Mouse (Mus musculus) layer of hippocampus, postnatal 14 days (tissue): ENCODE results near the gene Crtc3. TPM values are rescaled to one million over a fixed set of nuclear protein-coding genes. Genes with fewer than 3 reads are reported as not detected.
A peak's percentile ranks its signal among the peaks of the same experiment; 100 is the strongest.

Source experiments
- DNase-seq, 2 experiments: peaks; one replicate each; pipeline ENCODE4 v3.0.0; 2021 to 2022; ENCODE audit warnings: low spot score in 2 of 2, mixed read lengths in 1 of 2
- total RNA-seq, 2 experiments: library from RNA; stranded (reverse); gene quantifications; 2 replicates each; pipeline ENCODE4 v1.2.3; 2021

The Crtc3 gene
- total RNA-seq, 2 experiments from 2014 or later, result 20.9 to 21.7 TPM

DNA sequence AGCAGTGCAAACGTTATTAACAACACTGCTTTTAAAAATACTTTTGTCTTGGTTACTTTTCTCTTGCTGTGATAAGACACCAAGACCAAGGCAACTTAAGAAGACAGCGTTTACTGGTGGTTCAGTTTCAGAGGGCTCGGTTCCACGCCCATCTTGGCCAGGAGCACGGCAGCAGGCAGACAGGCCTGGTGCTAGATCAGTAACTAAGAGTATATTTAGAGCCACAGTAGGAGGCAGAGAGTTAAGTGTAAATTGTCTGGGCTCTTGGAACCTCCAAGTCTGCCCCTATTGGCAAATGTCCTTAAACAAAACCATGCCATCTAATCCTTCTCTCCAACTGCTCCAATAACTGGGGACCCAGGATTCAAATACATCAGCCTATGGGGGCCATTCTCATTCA is 46.1 kb downstream of the Crtc3 start:
- DNase-seq, result no peak

GRCm38 (mm10) chr7:80641899-80642298 is 46.8 kb downstream of the Crtc3 start:
- DNase-seq, result no peak

- no peak for DNase-seq
Observed at GRCm38 (mm10) chr7:80641497-80641896, 47.2 kb downstream of the Crtc3 start.

GRCm38 (mm10) chr7:80639981-80640380 is 48.7 kb downstream of the Crtc3 start:
- no peak for DNase-seq

DNA sequence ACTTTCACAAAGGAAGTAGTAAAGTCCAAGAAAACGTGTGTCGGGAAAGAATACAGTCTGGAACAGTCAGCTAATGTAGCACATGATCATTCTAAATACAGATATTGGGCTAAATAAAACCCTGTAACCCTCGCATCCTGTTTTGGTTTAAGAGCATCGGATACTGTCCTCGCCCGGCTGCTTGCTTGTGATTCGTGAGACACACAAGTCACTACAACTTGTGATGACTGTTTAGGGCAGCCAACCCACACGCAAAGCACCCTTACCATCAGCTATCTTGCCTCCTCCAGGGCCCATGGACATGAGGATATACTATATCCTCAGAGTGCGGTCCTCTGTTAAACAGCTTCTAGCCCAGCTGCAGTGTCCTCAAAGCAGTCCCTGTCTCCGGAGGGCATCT is 50.2 kb downstream of the Crtc3 start:
- no peak for DNase-seq

DNA sequence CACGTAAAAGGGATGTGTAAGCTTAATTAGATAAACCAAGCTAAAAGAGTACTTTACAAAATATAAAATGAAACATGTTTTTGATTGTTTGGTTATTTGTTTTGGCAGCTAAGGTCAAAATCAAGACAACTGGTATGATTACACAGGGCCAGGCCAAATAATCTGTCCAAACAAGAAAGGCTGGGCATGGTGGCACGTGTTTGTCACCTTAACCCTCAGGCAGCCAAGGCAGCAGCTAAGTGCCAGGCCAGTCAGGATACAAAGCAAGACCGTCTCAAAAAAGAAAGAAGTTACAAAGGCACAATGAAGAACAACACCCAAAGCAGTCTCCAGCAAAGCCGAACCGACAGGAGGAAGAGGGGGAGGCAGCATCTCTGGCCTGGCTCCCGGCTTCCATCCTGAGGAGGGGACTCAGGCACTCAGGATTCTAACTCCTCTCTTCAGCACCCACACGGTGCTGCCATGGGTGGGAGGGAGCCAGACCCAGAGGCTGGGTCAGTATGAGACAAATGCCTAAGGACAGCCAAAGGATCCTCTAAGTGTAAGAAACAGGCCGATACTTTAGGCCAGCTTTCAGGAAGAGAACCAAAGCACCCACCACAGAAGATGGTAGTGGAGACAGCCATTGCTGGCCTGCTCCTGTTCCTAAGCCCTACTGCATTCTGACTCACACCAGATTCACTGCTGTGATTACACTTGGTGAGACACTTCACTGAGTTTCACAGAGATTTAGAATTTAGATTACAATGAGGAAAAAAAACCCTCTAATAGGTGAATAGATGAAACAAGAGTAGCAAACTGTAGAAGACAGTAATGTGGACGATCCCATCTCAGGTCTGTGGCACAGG is 51.5 kb downstream of the Crtc3 start:
- DNase-seq, result no peak

GRCm38 (mm10) chr7:80636288-80636952 is 52.3 kb downstream of the Crtc3 start:
- DNase-seq, result no peak

GRCm38 (mm10) chr7:80635866-80636265 is 52.8 kb downstream of the Crtc3 start:
- no peak for DNase-seq

DNA sequence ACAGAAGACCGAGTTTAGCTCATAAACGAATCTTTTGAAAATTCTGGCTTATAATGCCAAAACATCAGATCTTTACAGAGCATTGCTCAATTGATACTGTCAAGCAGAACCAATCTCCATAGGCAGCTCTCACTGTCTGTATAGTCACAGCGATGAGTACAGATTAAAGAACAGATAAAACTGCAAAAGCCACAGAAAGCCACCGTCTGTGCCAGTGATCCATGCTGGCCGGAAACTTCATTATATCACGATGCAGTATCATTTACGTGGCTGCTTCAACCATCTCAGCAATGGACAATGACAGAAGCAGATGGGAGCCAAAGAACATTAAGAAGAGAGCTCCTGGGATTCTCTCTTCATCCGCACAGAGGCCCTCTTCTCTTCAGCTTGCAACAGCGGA is 53.9 kb downstream of the Crtc3 start:
- DNase-seq, result no peak

DNA sequence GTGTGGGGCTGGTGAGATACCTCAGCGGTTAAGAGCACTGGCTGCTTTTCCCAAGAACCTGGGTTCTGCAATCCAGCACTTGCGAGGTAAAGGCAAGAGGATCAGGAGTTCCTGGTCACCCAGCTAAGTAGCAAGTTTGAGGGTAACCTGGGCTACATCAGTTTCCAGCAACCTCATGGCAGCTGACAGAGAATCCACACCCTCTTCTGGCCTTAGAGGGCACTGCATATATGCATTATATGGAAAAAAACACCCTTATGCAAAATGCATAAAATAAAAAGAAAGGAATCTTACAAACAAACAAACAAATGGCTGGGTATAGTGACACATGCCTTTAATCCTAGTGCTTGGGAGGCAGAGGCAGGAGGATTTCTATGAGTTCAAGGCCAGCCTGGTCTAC is 55.0 kb downstream of the Crtc3 start:
- DNase-seq, result no peak

DNA sequence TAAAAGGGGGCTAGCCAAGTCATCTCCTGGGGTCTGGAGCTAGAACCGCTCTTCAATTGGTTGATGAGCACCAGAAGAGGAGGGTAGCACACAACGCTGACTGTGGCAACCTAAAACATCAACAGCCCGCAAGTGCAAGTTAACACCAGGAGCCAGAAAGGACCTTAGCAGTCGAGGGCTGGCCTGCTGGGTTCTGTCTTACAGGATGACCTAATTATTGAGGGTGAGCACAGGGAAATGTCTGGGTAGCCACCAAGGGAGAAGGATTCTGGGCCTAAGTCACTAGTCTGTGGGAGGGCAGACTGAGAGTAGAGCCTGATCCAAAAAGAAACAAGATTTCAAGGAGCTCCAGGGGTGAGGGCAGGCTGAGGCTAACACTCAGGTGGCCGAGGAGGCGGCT is 56.7 kb downstream of the Crtc3 start:
- no peak for DNase-seq

- DNase-seq, result no peak
Observed at GRCm38 (mm10) chr7:80631405-80631804, 57.3 kb downstream of the Crtc3 start.

DNA sequence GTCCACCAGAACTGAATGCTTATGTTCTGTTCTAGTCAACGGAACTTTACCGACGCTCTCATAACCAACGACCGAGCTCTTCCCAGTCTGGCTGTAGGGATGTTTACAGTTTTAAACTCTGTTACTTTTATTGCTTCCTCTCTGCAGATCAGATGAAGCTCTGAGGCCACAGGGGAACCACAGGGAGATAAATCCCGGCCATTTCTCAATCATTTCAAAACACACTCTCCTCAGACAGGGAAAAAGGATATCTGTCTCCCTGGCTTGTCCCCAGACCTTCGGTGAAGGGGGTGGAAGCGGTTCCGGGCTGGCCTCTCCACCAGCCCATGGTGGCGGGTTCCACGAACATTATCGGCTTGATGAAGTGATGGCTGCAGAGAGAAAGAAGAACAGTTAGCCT is 59.3 kb downstream of the Crtc3 start:
- DNase-seq, result no peak

GRCm38 (mm10) chr7:80628708-80629183 is 59.9 kb downstream of the Crtc3 start:
- DNase-seq, result peak in 1 of 2 experiments; percentile 69

- DNase-seq, result no peak
Observed at GRCm38 (mm10) chr7:80626943-80627342, 61.7 kb downstream of the Crtc3 start.

- DNase-seq, result no peak
Observed at GRCm38 (mm10) chr7:80625841-80626240, 62.8 kb downstream of the Crtc3 start.

DNA sequence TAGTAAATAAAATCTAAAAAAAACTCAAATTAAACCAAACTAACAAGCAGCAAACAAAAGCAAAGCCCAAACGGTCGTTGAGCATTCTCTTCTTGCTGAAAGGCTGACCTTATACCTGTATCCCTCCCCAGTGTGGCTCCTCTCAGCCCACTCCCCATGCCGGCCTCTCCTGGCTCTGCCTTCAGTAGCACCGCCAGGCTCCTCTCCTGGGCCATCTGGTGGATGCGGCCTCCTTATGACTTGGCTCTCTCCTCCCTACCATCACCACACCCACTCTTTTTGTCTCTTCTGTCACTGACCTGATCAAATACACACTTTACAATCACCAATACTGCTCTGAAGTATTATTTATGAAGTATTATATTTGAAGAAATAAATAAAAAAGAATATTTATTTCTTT is 65.4 kb downstream of the Crtc3 start:
- no peak for DNase-seq

- DNase-seq, result no peak
Observed at GRCm38 (mm10) chr7:80616096-80616495, 72.6 kb downstream of the Crtc3 start.

DNA sequence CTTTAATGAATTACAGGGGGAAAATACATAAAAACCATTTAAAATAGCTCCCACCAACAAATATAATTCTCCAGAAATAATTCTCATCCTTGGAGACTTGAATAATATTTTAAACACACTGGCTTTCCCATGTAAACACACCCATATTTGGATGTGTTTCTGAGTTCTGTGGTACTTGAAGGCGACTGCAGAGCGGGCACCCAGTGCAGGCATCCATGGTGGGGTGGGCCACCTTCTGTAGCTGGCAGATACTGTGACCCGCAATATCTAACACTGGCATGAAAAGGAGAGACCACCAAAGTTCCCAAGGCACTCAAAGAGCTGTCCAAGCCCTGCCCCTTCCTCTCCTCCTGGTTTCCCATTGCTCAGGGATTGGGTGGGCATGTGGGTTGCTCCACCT is 74.6 kb downstream of the Crtc3 start:
- DNase-seq, result no peak

DNA sequence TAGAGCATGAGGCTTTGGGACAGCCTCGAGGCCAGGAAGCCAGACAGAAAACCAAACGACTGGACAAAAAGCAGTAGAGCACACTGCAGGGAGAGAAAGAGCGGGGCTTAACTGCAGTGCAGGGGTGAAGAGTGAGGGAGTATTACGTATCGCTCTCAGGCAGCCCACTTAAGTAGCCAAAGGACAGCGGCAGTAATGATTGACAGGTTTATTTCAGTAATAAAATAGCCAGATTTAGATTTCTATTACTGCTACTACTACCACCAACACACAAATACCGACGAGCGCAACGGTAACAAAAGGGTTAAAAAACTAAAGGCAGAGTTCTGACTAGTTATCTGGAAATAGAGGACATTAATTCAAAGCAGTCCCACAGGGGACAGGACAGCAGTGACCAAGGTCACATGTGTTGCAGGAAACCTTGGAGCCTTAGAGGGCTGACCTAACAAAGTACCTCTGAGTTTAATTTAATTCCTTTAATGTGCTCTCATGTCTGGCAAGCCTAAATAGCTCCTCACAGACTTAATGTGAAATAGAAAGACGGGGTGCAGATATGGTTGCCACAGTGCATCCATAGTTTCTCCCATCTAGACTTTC is 76.4 kb downstream of the Crtc3 start:
- no peak for DNase-seq

DNA sequence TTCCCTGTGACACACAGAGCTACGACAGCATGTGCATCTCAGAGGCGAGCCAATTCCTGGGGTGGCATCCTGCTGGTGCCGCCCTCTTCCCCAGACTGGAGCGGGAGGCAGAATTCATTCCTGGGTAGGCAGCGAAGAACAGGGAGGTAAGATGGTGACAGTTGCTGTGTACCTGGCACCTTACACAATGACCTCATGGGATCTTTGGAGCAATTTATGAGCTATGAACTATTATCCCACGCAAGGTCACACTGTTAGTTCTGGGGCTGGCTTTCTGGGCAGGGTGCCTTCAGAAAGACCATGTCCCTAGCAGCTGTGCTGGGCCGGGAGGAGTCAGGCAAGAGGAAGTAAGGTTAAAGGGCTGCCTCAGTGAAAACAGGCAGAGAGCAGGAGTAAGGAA is 77.0 kb downstream of the Crtc3 start:
- no peak for DNase-seq

DNA sequence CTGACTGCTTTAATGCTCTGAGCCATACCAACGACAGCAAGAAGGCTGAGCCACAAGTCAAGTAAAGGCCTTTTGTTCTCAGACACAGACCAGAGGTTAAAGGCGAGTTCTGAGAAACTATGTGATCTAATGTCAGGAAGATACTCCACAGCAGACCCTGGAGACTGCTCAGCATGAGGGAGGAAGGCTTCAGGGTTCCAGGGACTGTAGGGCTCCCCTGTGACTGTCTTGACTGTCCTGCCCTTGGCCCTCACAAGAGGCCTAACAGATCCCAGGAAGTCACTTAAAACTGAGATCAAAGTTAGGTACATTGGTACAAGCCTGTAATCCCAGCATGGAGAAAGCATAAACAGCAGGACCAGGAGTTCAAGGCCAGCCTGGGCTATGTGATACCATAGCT is 81.2 kb downstream of the Crtc3 start:
- no peak for DNase-seq
